In the genomic region with DNA sequence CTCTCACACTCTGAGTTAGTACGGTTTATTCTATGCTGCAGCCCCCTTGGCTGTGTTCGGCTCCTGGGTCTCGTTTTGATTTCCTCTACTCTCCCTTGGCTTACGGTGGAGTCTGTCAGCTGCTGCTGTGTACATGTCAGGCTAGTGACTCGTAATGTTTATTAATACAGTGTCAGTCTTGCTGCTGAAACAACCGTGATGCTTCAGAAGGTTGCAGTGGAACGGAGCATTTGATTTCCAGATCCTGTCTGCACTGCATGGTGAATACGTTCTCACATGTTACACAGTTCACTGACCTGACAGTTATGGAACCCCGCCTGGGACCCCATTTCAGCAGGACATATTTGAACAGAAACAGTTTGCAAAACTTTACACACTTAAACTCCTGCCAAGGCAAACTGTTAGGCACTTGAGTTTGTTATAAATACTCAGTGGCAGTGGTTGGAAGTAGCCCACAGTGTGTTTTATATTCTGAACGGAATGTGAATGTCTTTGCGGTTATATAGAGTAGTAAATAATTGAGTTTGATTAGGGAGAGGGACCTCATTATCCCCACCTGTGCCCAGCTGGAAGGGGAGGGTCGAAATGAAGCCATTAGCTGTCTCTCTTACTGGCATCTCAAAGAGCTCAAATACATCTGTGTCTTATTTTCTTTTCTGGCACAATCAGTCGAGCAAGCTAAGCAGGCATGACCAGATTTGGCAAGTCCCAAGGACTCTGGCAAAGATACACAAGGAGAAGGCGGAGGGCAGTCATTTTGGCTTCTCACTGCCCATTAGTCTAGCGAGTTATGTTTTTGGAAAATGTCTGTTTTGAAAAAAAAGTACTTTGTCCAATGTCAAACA, we compare ENCODE assay signal across 10 mouse cellular contexts.
DNase-seq lines count a peak whose midpoint lies in the region; ATAC-seq and TF ChIP-seq lines count a peak whose summit lies in the region.
"Had no signal": no experiment of that assay in that cellular context is flagged by ENCODE, and none has a peak within 500 bp of the region (broad histone marks: within the 10 kb centered on the region; RNA-seq: fewer than 3 reads in every experiment).

No protein-coding gene starts in this region.

- H3K9ac ChIP-seq in forebrain, embryonic 15.5 days (replicated peaks): no peak overlapping the region
- no peak overlapping the region for H3K9ac ChIP-seq in forebrain, embryonic 12.5 days
- no peak overlapping the region for H3K9ac ChIP-seq in forebrain, embryonic 16.5 days (replicated peaks; ENCODE audit: low read depth, low read length)
- no peak overlapping the region for H3K9ac ChIP-seq in kidney, embryonic 15.5 days
- H3K9ac ChIP-seq in stomach, postnatal 0 days (ENCODE audit: low read length): no peak overlapping the region
- H3K9ac ChIP-seq: midbrain, embryonic 12.5 days had no signal

- H3K36me3 ChIP-seq in forebrain, embryonic 15.5 days: no peaks in the 10 kb centered on the region
- no peaks in the 10 kb centered on the region for H3K36me3 ChIP-seq in forebrain, embryonic 12.5 days (replicated peaks)
- no peaks in the 10 kb centered on the region; the same call in 1 of the 2 replicates for H3K36me3 ChIP-seq in forebrain, embryonic 16.5 days (ENCODE audit: control insufficient read depth, insufficient read depth)
- peaks cover 8% of the 10 kb centered on the region; the same call in 1 of the 2 replicates for H3K36me3 ChIP-seq in kidney, embryonic 15.5 days
- H3K36me3 ChIP-seq in stomach, postnatal 0 days (ENCODE audit: control insufficient read depth, insufficient read depth, low read length): no peaks in the 10 kb centered on the region

- ATAC-seq in forebrain, embryonic 15.5 days (replicated peaks): peak; percentile 78
- ATAC-seq in forebrain, embryonic 12.5 days (ENCODE audit: low FRiP score): no peak
- ATAC-seq in forebrain, embryonic 16.5 days: peak; percentile 76
- ATAC-seq in kidney, embryonic 15.5 days (replicated peaks; ENCODE audit: low FRiP score): no peak
- ATAC-seq in stomach, postnatal 0 days (ENCODE audit: low FRiP score, low TSS enrichment): peak; percentile 35; the same call in 1 of the 2 replicates

- 0 out of 2 replicates have a peak overlapping the region, but pooled peaks have one; percentile 7 for H3K27ac ChIP-seq in forebrain, embryonic 15.5 days (replicated peaks)
- no peak overlapping the region for H3K27ac ChIP-seq in forebrain, embryonic 12.5 days
- 0 out of 2 replicates have a peak overlapping the region, but pooled peaks have one; percentile 5 for H3K27ac ChIP-seq in forebrain, embryonic 16.5 days (ENCODE audit: low read length)
- peak overlapping the region; percentile 14; the same call in 1 of the 2 replicates for H3K27ac ChIP-seq in kidney, embryonic 15.5 days
- peak overlapping the region; percentile 72 for H3K27ac ChIP-seq in stomach, postnatal 0 days (replicated peaks)
- H3K27ac ChIP-seq: midbrain, embryonic 12.5 days had no signal

- no peak overlapping the region for H3K4me3 ChIP-seq in forebrain, embryonic 15.5 days
- H3K4me3 ChIP-seq in forebrain, embryonic 12.5 days (replicated peaks): no peak overlapping the region
- no peak overlapping the region for H3K4me3 ChIP-seq in forebrain, embryonic 16.5 days (replicated peaks; ENCODE audit: low read length)
- no peak overlapping the region for H3K4me3 ChIP-seq in kidney, embryonic 15.5 days (replicated peaks)
- no peak overlapping the region for H3K4me3 ChIP-seq in stomach, postnatal 0 days (ENCODE audit: low read depth, low read length)
- H3K4me3 ChIP-seq: midbrain, embryonic 12.5 days had no signal

- 26% methylated on average over 15 of the region's 15 CpGs for WGBS in forebrain, embryonic 15.5 days
- 60% methylated on average over 15 of the region's 15 CpGs for WGBS in forebrain, embryonic 12.5 days
- WGBS in forebrain, embryonic 16.5 days: 19% methylated on average over 15 of the region's 15 CpGs
- 49% methylated on average over 15 of the region's 15 CpGs for WGBS in kidney, embryonic 15.5 days
- WGBS in stomach, postnatal 0 days: 32% methylated on average over 15 of the region's 15 CpGs

- TF ChIP-seq EP300 in stomach, postnatal 0 days (optimal IDR thresholded peaks at IDR 0.05): no peak

- DNase-seq in adipocyte (ENCODE audit: low spot score): peak; percentile 93
- DNase-seq in stomach, postnatal 0 days (ENCODE audit: low spot score): no peak
- DNase-seq in left cerebral cortex, adult 11 months (ENCODE audit: low spot score): no peak
- no peak for DNase-seq in left cerebral cortex, postnatal 14 days (ENCODE audit: low spot score in 2 of 2)

- no peak for TF ChIP-seq CTCF in stomach, postnatal 0 days (IDR thresholded peaks at IDR 0.05; ENCODE audit: low read depth)

- peaks cover 51% of the 10 kb centered on the region for H3K4me1 ChIP-seq in forebrain, embryonic 15.5 days
- peaks cover 20% of the 10 kb centered on the region for H3K4me1 ChIP-seq in forebrain, embryonic 12.5 days
- H3K4me1 ChIP-seq in forebrain, embryonic 16.5 days (replicated peaks; ENCODE audit: control insufficient read depth, insufficient read depth, low read length): peaks cover 27% of the 10 kb centered on the region
- peaks cover 32% of the 10 kb centered on the region for H3K4me1 ChIP-seq in kidney, embryonic 15.5 days
- peaks cover 2% of the 10 kb centered on the region; the same call in 1 of the 2 replicates for H3K4me1 ChIP-seq in stomach, postnatal 0 days (replicated peaks; ENCODE audit: control insufficient read depth, insufficient read depth)

- no peak overlapping the region for H3K4me2 ChIP-seq in forebrain, embryonic 15.5 days (replicated peaks)
- H3K4me2 ChIP-seq in forebrain, embryonic 12.5 days: no peak overlapping the region
- no peak overlapping the region for H3K4me2 ChIP-seq in forebrain, embryonic 16.5 days (ENCODE audit: low read length)
- H3K4me2 ChIP-seq in kidney, embryonic 15.5 days: no peak overlapping the region
- H3K4me2 ChIP-seq in stomach, postnatal 0 days (replicated peaks; ENCODE audit: low read depth): no peak overlapping the region
- H3K4me2 ChIP-seq: midbrain, embryonic 12.5 days had no signal

- no peaks in the 10 kb centered on the region for H3K27me3 ChIP-seq in forebrain, embryonic 15.5 days
- no peaks in the 10 kb centered on the region for H3K27me3 ChIP-seq in forebrain, embryonic 12.5 days
- no peaks in the 10 kb centered on the region for H3K27me3 ChIP-seq in forebrain, embryonic 16.5 days (replicated peaks; ENCODE audit: control insufficient read depth, insufficient read depth, low read length)
- H3K27me3 ChIP-seq in kidney, embryonic 15.5 days: no peaks in the 10 kb centered on the region
- no peaks in the 10 kb centered on the region for H3K27me3 ChIP-seq in stomach, postnatal 0 days (ENCODE audit: control insufficient read depth, insufficient read depth, low read length)
- H3K27me3 ChIP-seq: CH12.LX; midbrain, embryonic 12.5 days had no signal

- H3K9me3 ChIP-seq in forebrain, embryonic 15.5 days: no peaks in the 10 kb centered on the region
- H3K9me3 ChIP-seq in forebrain, embryonic 12.5 days: no peaks in the 10 kb centered on the region
- no peaks in the 10 kb centered on the region for H3K9me3 ChIP-seq in forebrain, embryonic 16.5 days (ENCODE audit: control insufficient read depth, low read length)
- no peaks in the 10 kb centered on the region for H3K9me3 ChIP-seq in kidney, embryonic 15.5 days (replicated peaks)
- no peaks in the 10 kb centered on the region for H3K9me3 ChIP-seq in stomach, postnatal 0 days (ENCODE audit: control insufficient read depth, low read length)
- H3K9me3 ChIP-seq: midbrain, embryonic 12.5 days had no signal

- intact Hi-C loops in left cerebral cortex, postnatal 14 days (cut with DNase I): loop anchor here (10.0 kb wide), 1 partner anchor 552 kb away; no protein-coding TSS in a partner anchor

Comparison
In these comparisons a context has a peak if more than half of its experiments do, and no peak if none do; other contexts are left out.
1. ATAC-seq: peak in forebrain, embryonic 15.5 days (single experiment), forebrain, embryonic 16.5 days (single experiment) and stomach, postnatal 0 days (single experiment); none in forebrain, embryonic 12.5 days (single experiment) and kidney, embryonic 15.5 days (single experiment).